Mouse (Mus musculus) MEL (cell line): ENCODE results near the gene Tril. TPM values are rescaled to one million over a fixed set of nuclear protein-coding genes. Genes with fewer than 3 reads are reported as not detected.

ENCODE experiments used
- DNase-seq: peaks from one replicate; pipeline ENCODE4 v3.0.0; 2011; ENCODE audit warnings: low read depth, low spot score
- H3K27ac ChIP-seq: 2 replicates; pipeline ENCODE4 v1.5.1; 2012; ENCODE audit warnings: low read depth, mild to moderate bottlenecking, control low read depth, low read length, moderate library complexity; ENCODE audit not compliant: control insufficient read depth
- H3K27me3 ChIP-seq, 2 experiments: fragments of 150-350 bp in 1 of 2; sonication (generic) in 1 of 2; 2 replicates each; pipeline ENCODE4 v1.6.1; 2012; ENCODE audit warnings: low read length in 2 of 2, mild to moderate bottlenecking in 2 of 2, improper control_type of control experiment in 1 of 2, moderate library complexity in 1 of 2; ENCODE audit not compliant: insufficient read depth in 2 of 2, control insufficient read depth in 1 of 2
- H3K36me3 ChIP-seq, 2 experiments: 2 replicates each; pipeline ENCODE4 v1.6.1; 2012 to 2014; ENCODE audit warnings: low read length in 2 of 2, improper control_type of control experiment in 1 of 2, inconsistent platforms in 1 of 2, mild to moderate bottlenecking in 1 of 2; ENCODE audit not compliant: insufficient read depth in 2 of 2, control insufficient read depth in 1 of 2
- H3K4me1 ChIP-seq, 2 experiments: fragments of 150-350 bp in 1 of 2; sonication (generic) in 1 of 2; 2 replicates each; pipeline ENCODE4 v1.6.1; 2012; ENCODE audit warnings: low read length in 2 of 2, improper control_type of control experiment in 1 of 2, mild to moderate bottlenecking in 1 of 2; ENCODE audit not compliant: insufficient read depth in 2 of 2, control insufficient read depth in 1 of 2
- H3K4me3 ChIP-seq, 2 experiments: fragments of 150-350 bp in 1 of 2; sonication (generic) in 1 of 2; 2 replicates each; pipeline ENCODE4 v1.5.1; 2012; ENCODE audit warnings: low read depth in 2 of 2, low read length in 2 of 2, mild to moderate bottlenecking in 2 of 2, moderate library complexity in 2 of 2, control low read depth in 1 of 2, improper control_type of control experiment in 1 of 2; ENCODE audit not compliant: control insufficient read depth in 1 of 2, insufficient read depth in 1 of 2
- H3K79me2 ChIP-seq: 2 replicates; pipeline ENCODE4 v1.6.1; 2012; ENCODE audit warnings: mild to moderate bottlenecking, low read length, moderate library complexity; ENCODE audit not compliant: control insufficient read depth, poor library complexity, insufficient read depth
- H3K9ac ChIP-seq: 2 replicates; pipeline ENCODE4 v1.6.1; 2012; ENCODE audit warnings: low read depth, mild to moderate bottlenecking, control low read depth, low read length, moderate library complexity; ENCODE audit not compliant: control insufficient read depth, poor library complexity, severe bottlenecking
- H3K9me3 ChIP-seq: fragments of 150-350 bp; sonication (generic); replicated peaks from 2 replicates; pipeline ENCODE4 v1.6.1; 2012; ENCODE audit warnings: mild to moderate bottlenecking, low read length, improper control_type of control experiment, moderate library complexity; ENCODE audit not compliant: insufficient read depth
- BHLHE40 ChIP-seq: IDR thresholded peaks from 2 replicates; pipeline ENCODE4 v1.6.1; 2012; ENCODE audit warnings: low read depth, mild to moderate bottlenecking, inconsistent platforms, low read length, improper control_type of control experiment, borderline replicate concordance
- CHD2 ChIP-seq: IDR thresholded peaks from 2 replicates; pipeline ENCODE4 v1.6.1; 2011; ENCODE audit warnings: low read length, improper control_type of control experiment
- E2F4 ChIP-seq: IDR thresholded peaks from 2 replicates; pipeline ENCODE4 v1.6.1; 2011; ENCODE audit warnings: low read depth, low read length, improper control_type of control experiment, borderline replicate concordance
- ELF1 ChIP-seq: IDR thresholded peaks from 2 replicates; pipeline ENCODE4 v1.6.1; 2014; ENCODE audit warnings: low read depth, mild to moderate bottlenecking, inconsistent platforms, low read length, improper control_type of control experiment, moderate library complexity
- EP300 ChIP-seq, 2 experiments: IDR thresholded peaks; 2 replicates each; pipeline ENCODE4 v1.6.1; 2011; ENCODE audit warnings: improper control_type of control experiment in 2 of 2, low read length in 2 of 2, low read depth in 1 of 2, mild to moderate bottlenecking in 1 of 2
- ETS1 ChIP-seq: IDR thresholded peaks from 2 replicates; pipeline ENCODE4 v1.6.1; 2012; ENCODE audit warnings: low read depth, mild to moderate bottlenecking, inconsistent platforms, low read length, improper control_type of control experiment, moderate library complexity
- HCFC1 ChIP-seq: IDR thresholded peaks from 2 replicates; pipeline ENCODE4 v1.6.1; 2012; ENCODE audit warnings: low read depth, mild to moderate bottlenecking, inconsistent platforms, low read length, improper control_type of control experiment, moderate library complexity
- KAT2A ChIP-seq: conservative IDR thresholded peaks from 2 replicates; pipeline ENCODE4 v1.6.1; 2012; ENCODE audit warnings: low read depth, low read length, improper control_type of control experiment, inconsistent platforms
- NELFE ChIP-seq: IDR thresholded peaks from 2 replicates; pipeline ENCODE4 v1.6.1; 2011; ENCODE audit warnings: low read depth, low read length, improper control_type of control experiment
- NRF1 ChIP-seq: IDR thresholded peaks from 2 replicates; pipeline ENCODE4 v1.6.1; 2014; ENCODE audit warnings: low read depth, mild to moderate bottlenecking, inconsistent platforms, low read length, improper control_type of control experiment, moderate library complexity; ENCODE audit not compliant: poor library complexity, insufficient read depth, severe bottlenecking
- RCOR1 ChIP-seq: IDR thresholded peaks from 2 replicates; pipeline ENCODE4 v1.6.1; 2012; ENCODE audit warnings: low read depth, mild to moderate bottlenecking, inconsistent platforms, low read length, improper control_type of control experiment
- SIN3A ChIP-seq: IDR thresholded peaks from 2 replicates; pipeline ENCODE4 v1.6.1; 2012; ENCODE audit warnings: low read length, improper control_type of control experiment, inconsistent platforms
- TCF12 ChIP-seq: IDR thresholded peaks from 2 replicates; pipeline ENCODE4 v1.6.1; 2014; ENCODE audit warnings: low read depth, mild to moderate bottlenecking, inconsistent platforms, low read length, improper control_type of control experiment, moderate library complexity
- UBTF ChIP-seq: IDR thresholded peaks from 2 replicates; pipeline ENCODE4 v1.6.1; 2012; ENCODE audit warnings: low read depth, mild to moderate bottlenecking, inconsistent platforms, low read length, improper control_type of control experiment, moderate library complexity, borderline replicate concordance; ENCODE audit not compliant: insufficient read depth
- USF1 ChIP-seq: IDR thresholded peaks from 2 replicates; pipeline ENCODE4 v1.6.1; 2014; ENCODE audit warnings: low read depth, mild to moderate bottlenecking, inconsistent platforms, low read length, improper control_type of control experiment, moderate library complexity
- USF2 ChIP-seq, 2 experiments: IDR thresholded peaks; 2 replicates each; pipeline ENCODE4 v1.6.1; 2011 to 2012; ENCODE audit warnings: improper control_type of control experiment in 2 of 2, low read length in 2 of 2, borderline replicate concordance in 1 of 2, inconsistent platforms in 1 of 2, low read depth in 1 of 2, mild to moderate bottlenecking in 1 of 2; ENCODE audit not compliant: insufficient read depth in 1 of 2
- ZC3H11A ChIP-seq: IDR thresholded peaks from 2 replicates; pipeline ENCODE4 v1.6.1; 2012; ENCODE audit warnings: low read depth, mild to moderate bottlenecking, inconsistent platforms, low read length, improper control_type of control experiment
- ZMIZ1 ChIP-seq: IDR thresholded peaks from 2 replicates; pipeline ENCODE4 v1.6.1; 2012; ENCODE audit warnings: low read depth, mild to moderate bottlenecking, inconsistent platforms, low read length, improper control_type of control experiment, moderate library complexity
- ZNF384 ChIP-seq: IDR thresholded peaks from 2 replicates; pipeline ENCODE4 v1.6.1; 2012; ENCODE audit warnings: low read depth, mild to moderate bottlenecking, inconsistent platforms, low read length, improper control_type of control experiment
- polyA plus RNA-seq, 2 experiments: library from polyadenylated mRNA; stranded (reverse) in 1 of 2; unstranded in 1 of 2; fragments of >175 nt in 1 of 2; fragments of >200 nt in 1 of 2; gene quantifications; 2 replicates each; pipeline versions ENCODE4 v1.2.1 to v1.2.4; 2012; ENCODE audit warnings: low replicate concordance in 2 of 2, low read depth in 1 of 2; ENCODE audit not compliant: insufficient read length in 2 of 2, insufficient read depth in 1 of 2, missing spikeins in 1 of 2
- total RNA-seq: library from RNA; depleted of rRNA; stranded (reverse); fragments of 300-350 nt; gene quantifications from 2 replicates; pipeline ENCODE4 v1.2.3, GENCODE M21; 2012

Tril gene
- total and polyA plus RNA-seq, 3 experiments, result not detected

- H3K79me2 ChIP-seq, result no peaks in the 10 kb centered on the region
- no peak overlapping the region for H3K4me3 ChIP-seq
- no peak for DNase-seq
- H3K4me1 ChIP-seq, result no peaks in the 10 kb centered on the region
- H3K27me3 ChIP-seq, result no peaks in the 10 kb centered on the region
- H3K9me3 ChIP-seq, result no peaks in the 10 kb centered on the region
- no peaks in the 10 kb centered on the region for H3K36me3 ChIP-seq
- H3K27ac ChIP-seq, result no peak overlapping the region
- H3K9ac ChIP-seq, result no peak overlapping the region
- TF ChIP-seq USF1 (no peak), KAT2A (no peak)
Measured at GRCm38 (mm10) chr6:53796835-53797234, 23.8 kb downstream of the Tril start.

DNA sequence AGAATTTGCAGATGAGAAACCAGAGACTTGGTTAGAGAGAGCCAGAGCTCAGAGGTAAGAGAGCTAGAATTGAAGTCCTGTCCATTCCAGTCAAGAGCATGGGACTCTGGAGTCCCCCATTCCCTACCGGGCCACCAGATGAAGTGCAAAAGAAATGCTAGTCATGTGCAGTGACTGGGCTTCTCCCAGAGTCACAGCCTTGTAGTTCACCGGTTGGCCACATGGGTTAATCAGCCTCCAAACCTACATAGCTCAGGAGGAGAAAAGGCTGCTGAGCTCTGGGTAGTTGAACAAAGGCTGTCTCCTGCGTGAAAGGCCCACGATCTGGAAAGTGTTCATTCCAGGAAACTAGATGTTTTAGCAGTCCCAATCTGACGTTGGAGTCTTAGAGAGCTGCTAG is 24.8 kb downstream of the Tril start:
- Histone ChIP-seq H3K4me3 (no peak overlapping the region), H3K36me3 (no peaks in the 10 kb centered on the region), H3K27me3 (no peaks in the 10 kb centered on the region), H3K9ac (no peak overlapping the region), H3K4me1 (no peaks in the 10 kb centered on the region), H3K27ac (no peak overlapping the region), H3K9me3 (no peaks in the 10 kb centered on the region), H3K79me2 (no peaks in the 10 kb centered on the region)
- TF ChIP-seq TCF12, result no peak
- no peak for TF ChIP-seq CHD2
- no peak for TF ChIP-seq BHLHE40
- TF ChIP-seq ZC3H11A, result no peak
- no peak for TF ChIP-seq E2F4
- no peak for TF ChIP-seq UBTF
- no peak for TF ChIP-seq RCOR1
- TF ChIP-seq HCFC1, result no peak
- no peak for TF ChIP-seq ZMIZ1
- no peak for TF ChIP-seq ZNF384
- no peak for TF ChIP-seq KAT2A
- no peak for TF ChIP-seq NRF1
- TF ChIP-seq ELF1, result no peak
- TF ChIP-seq ETS1, result no peak
- no peak for TF ChIP-seq SIN3A
- no peak for TF ChIP-seq NELFE
- TF ChIP-seq EP300 (IDR thresholded peaks at IDR 0.05; ENCODE audit: low read depth in 1 of 2, low read length in 2 of 2), result no peak
- TF ChIP-seq USF2 (IDR thresholded peaks at IDR 0.05; ENCODE audit: borderline replicate concordance in 1 of 2, insufficient read depth in 1 of 2, low read depth in 1 of 2, low read length in 2 of 2), result no peak
- no peak for DNase-seq
